Mouse (Mus musculus): ENCODE measurements around the gene Slc34a1. TPM values are rescaled to one million over a fixed set of nuclear protein-coding genes. Genes with fewer than 3 reads are reported as not detected.

The Slc34a1 gene
- total RNA-seq, 1 experiment, result not detected

DNA sequence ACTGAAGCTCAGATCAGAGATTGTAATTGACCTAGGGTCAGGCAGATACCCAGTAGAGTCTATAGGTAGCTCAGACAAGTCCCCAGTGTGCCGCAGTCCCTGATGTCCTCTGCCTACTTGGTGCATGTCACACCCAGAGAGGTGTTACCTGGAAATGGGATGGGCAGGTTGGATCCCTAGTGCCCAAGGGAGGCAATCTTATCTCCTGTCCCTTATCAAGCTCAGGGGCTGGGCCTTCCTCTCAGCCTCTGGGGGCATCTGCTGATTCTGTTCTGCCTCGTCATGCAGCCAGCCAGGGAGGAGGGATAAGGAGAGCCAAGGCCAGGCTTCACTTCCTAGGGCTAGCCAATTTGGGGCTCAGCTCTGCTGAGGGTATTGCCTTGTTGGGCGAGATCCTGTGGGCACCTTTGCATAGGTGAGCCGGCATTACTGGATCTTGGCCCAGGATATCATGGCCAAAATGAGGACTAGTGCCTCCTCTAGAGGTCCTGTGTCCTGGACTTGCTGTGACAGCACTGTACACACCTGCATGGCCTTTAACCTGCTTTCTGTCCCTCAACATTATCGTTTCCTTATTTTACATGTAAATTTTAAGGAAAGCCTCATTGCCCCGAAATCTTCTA lies 48.6 kb downstream of the Slc34a1 start:
- Histone ChIP-seq H3K27ac (ENCODE audit: insufficient read depth, low read depth, low read length, poor library complexity, severe bottlenecking) (no peak overlapping the region), H3K4me1 (ENCODE audit: control insufficient read depth in 2 of 2, insufficient read depth in 2 of 2, low read length in 2 of 2, poor library complexity in 1 of 2) (peaks cover 10 to 43% of the 10 kb centered on the region in 2 experiments), H3K9me3 (ENCODE audit: control insufficient read depth, insufficient read depth, low read depth, low read length) (no peaks in the 10 kb centered on the region), H3K36me3 (ENCODE audit: control insufficient read depth, insufficient read depth, low read length, poor library complexity, severe bottlenecking) (peaks cover 24% of the 10 kb centered on the region), H3K4me3 (ENCODE audit: insufficient read depth in 1 of 2, low read depth in 1 of 2, low read length in 2 of 2, poor library complexity in 1 of 2, severe bottlenecking in 1 of 2) (peak overlapping the region; percentile 90; a peak in 3 of 4 replicates), H3K9ac (ENCODE audit: insufficient read depth, low read depth, low read length, poor library complexity, severe bottlenecking) (0 out of 2 replicates have a peak overlapping the region, but pooled peaks have one; percentile 6)
- TF ChIP-seq ZNF384 (IDR thresholded peaks at IDR 0.05; ENCODE audit: low read depth, low read length) (no peak), ZC3H11A (IDR thresholded peaks at IDR 0.05; ENCODE audit: borderline replicate concordance, low read depth, low read length) (no peak), HCFC1 (IDR thresholded peaks at IDR 0.05; ENCODE audit: borderline replicate concordance, insufficient read depth, low read length) (no peak), MAFK (IDR thresholded peaks at IDR 0.05; ENCODE audit: insufficient read depth, low read depth, low read length) (no peak), CHD2 (IDR thresholded peaks at IDR 0.05; ENCODE audit: low read depth, low read length) (no peak)
- in situ Hi-C loops (cut with MboI; ENCODE audit: low sequenced_read_pairs in 2 of 2, unreplicated experiment in 2 of 2), result no loop called here
- DNase-seq (ENCODE audit: low read depth, low spot score), result no peak

GRCm38 (mm10) chr13:55447543-55447943 lies 49.6 kb downstream of the Slc34a1 start:
- H3K27ac ChIP-seq (ENCODE audit: insufficient read depth, low read depth, low read length, poor library complexity, severe bottlenecking), result no peak overlapping the region
- H3K4me1 ChIP-seq (ENCODE audit: control insufficient read depth in 2 of 2, insufficient read depth in 2 of 2, low read length in 2 of 2, poor library complexity in 1 of 2), result peaks cover 10 to 49% of the 10 kb centered on the region in 2 experiments
- no peak overlapping the region; the same call in 1 of the 2 replicates for H3K9ac ChIP-seq (ENCODE audit: insufficient read depth, low read depth, low read length, poor library complexity, severe bottlenecking)
- in situ Hi-C loops (cut with MboI; ENCODE audit: low sequenced_read_pairs in 2 of 2, unreplicated experiment in 2 of 2), result no loop called here
- TF ChIP-seq ZC3H11A (IDR thresholded peaks at IDR 0.05; ENCODE audit: borderline replicate concordance, low read depth, low read length), result no peak
- no peak for TF ChIP-seq ZNF384 (IDR thresholded peaks at IDR 0.05; ENCODE audit: low read depth, low read length)
- no peak for TF ChIP-seq CHD2 (IDR thresholded peaks at IDR 0.05; ENCODE audit: low read depth, low read length)
- TF ChIP-seq HCFC1 (IDR thresholded peaks at IDR 0.05; ENCODE audit: borderline replicate concordance, insufficient read depth, low read length), result no peak
- no peak for TF ChIP-seq MAFK (IDR thresholded peaks at IDR 0.05; ENCODE audit: insufficient read depth, low read depth, low read length)
- H3K4me3 ChIP-seq (ENCODE audit: insufficient read depth in 1 of 2, low read depth in 1 of 2, low read length in 2 of 2, poor library complexity in 1 of 2, severe bottlenecking in 1 of 2), result peak overlapping the region in 1 of 2 experiments; percentile 4; a peak in 1 of 4 replicates
- no peaks in the 10 kb centered on the region for H3K9me3 ChIP-seq (ENCODE audit: control insufficient read depth, insufficient read depth, low read depth, low read length)
- H3K36me3 ChIP-seq (ENCODE audit: control insufficient read depth, insufficient read depth, low read length, poor library complexity, severe bottlenecking), result peaks cover 34% of the 10 kb centered on the region
- DNase-seq (ENCODE audit: low read depth, low spot score), result no peak

- Histone ChIP-seq H3K36me3 (ENCODE audit: control insufficient read depth, insufficient read depth, low read length, poor library complexity, severe bottlenecking) (peaks cover 39% of the 10 kb centered on the region), H3K9me3 (ENCODE audit: control insufficient read depth, insufficient read depth, low read depth, low read length) (no peaks in the 10 kb centered on the region), H3K9ac (ENCODE audit: insufficient read depth, low read depth, low read length, poor library complexity, severe bottlenecking) (peak overlapping the region; percentile 7; the same call in 1 of the 2 replicates), H3K4me3 (ENCODE audit: insufficient read depth in 1 of 2, low read depth in 1 of 2, low read length in 2 of 2, poor library complexity in 1 of 2, severe bottlenecking in 1 of 2) (no peak overlapping the region; a peak in 1 of 4 replicates), H3K27ac (ENCODE audit: insufficient read depth, low read depth, low read length, poor library complexity, severe bottlenecking) (no peak overlapping the region), H3K4me1 (ENCODE audit: control insufficient read depth in 2 of 2, insufficient read depth in 2 of 2, low read length in 2 of 2, poor library complexity in 1 of 2) (peaks cover 10 to 49% of the 10 kb centered on the region in 2 experiments)
- TF ChIP-seq ZC3H11A (IDR thresholded peaks at IDR 0.05; ENCODE audit: borderline replicate concordance, low read depth, low read length) (no peak), ZNF384 (IDR thresholded peaks at IDR 0.05; ENCODE audit: low read depth, low read length) (no peak), HCFC1 (IDR thresholded peaks at IDR 0.05; ENCODE audit: borderline replicate concordance, insufficient read depth, low read length) (no peak), CHD2 (IDR thresholded peaks at IDR 0.05; ENCODE audit: low read depth, low read length) (no peak), MAFK (IDR thresholded peaks at IDR 0.05; ENCODE audit: insufficient read depth, low read depth, low read length) (no peak)
- in situ Hi-C loops (cut with MboI; ENCODE audit: low sequenced_read_pairs in 2 of 2, unreplicated experiment in 2 of 2), result no loop called here
- no peak for DNase-seq (ENCODE audit: low read depth, low spot score)
Measured at GRCm38 (mm10) chr13:55448131-55448530, 50.1 kb downstream of the Slc34a1 start.

DNA sequence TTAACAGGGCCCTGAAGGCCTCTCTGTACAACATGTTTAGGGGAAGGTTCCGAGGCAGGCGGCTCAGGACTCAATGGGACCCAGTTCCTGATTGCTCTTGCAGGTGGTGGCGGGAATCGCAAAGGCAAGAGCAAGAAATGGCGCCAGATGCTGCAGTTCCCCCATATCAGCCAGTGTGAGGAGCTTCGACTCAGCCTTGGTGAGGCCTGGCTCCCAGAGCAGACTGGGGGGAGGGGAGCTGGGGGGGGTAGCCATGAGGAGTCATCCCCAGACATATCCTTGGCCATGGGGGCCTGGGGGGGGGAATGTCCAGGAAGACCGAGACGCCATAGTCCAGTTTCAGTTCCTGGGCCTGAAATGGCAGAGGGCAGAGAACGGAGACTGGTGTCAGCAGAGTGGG lies 51.2 kb downstream of the Slc34a1 start:
- no peak for DNase-seq (ENCODE audit: low read depth, low spot score)
- in situ Hi-C loops (cut with MboI; ENCODE audit: low sequenced_read_pairs in 2 of 2, unreplicated experiment in 2 of 2), result no loop called here
- H3K27ac ChIP-seq (ENCODE audit: insufficient read depth, low read depth, low read length, poor library complexity, severe bottlenecking), result peak overlapping the region; percentile 30; the same call in 1 of the 2 replicates
- peak overlapping the region in 1 of 2 experiments; percentile 5; a peak in 1 of 4 replicates for H3K4me3 ChIP-seq (ENCODE audit: insufficient read depth in 1 of 2, low read depth in 1 of 2, low read length in 2 of 2, poor library complexity in 1 of 2, severe bottlenecking in 1 of 2)
- no peaks in the 10 kb centered on the region for H3K9me3 ChIP-seq (ENCODE audit: control insufficient read depth, insufficient read depth, low read depth, low read length)
- peaks cover 10 to 45% of the 10 kb centered on the region in 2 experiments for H3K4me1 ChIP-seq (ENCODE audit: control insufficient read depth in 2 of 2, insufficient read depth in 2 of 2, low read length in 2 of 2, poor library complexity in 1 of 2)
- no peak for TF ChIP-seq ZNF384 (IDR thresholded peaks at IDR 0.05; ENCODE audit: low read depth, low read length)
- no peak for TF ChIP-seq HCFC1 (IDR thresholded peaks at IDR 0.05; ENCODE audit: borderline replicate concordance, insufficient read depth, low read length)
- no peak for TF ChIP-seq CHD2 (IDR thresholded peaks at IDR 0.05; ENCODE audit: low read depth, low read length)
- TF ChIP-seq ZC3H11A (IDR thresholded peaks at IDR 0.05; ENCODE audit: borderline replicate concordance, low read depth, low read length), result no peak
- no peak for TF ChIP-seq MAFK (IDR thresholded peaks at IDR 0.05; ENCODE audit: insufficient read depth, low read depth, low read length)
- peak overlapping the region; percentile 40 for H3K9ac ChIP-seq (ENCODE audit: insufficient read depth, low read depth, low read length, poor library complexity, severe bottlenecking)
- peaks cover 47% of the 10 kb centered on the region for H3K36me3 ChIP-seq (ENCODE audit: control insufficient read depth, insufficient read depth, low read length, poor library complexity, severe bottlenecking)
